Mouse (Mus musculus) small intestine, adult 2 months (tissue): ENCODE results near the gene Phf23.

Source experiments
- CTCF ChIP-seq: fragments of 200-500 bp; IDR thresholded peaks from 2 replicates; pipeline ENCODE4 v1.5.1; 2012; ENCODE audit warnings: low read depth, mild to moderate bottlenecking, control low read depth, inconsistent platforms, low read length, moderate library complexity, mixed read lengths; ENCODE audit not compliant: insufficient replicate concordance, insufficient read length; ENCODE audit errors: extremely low read depth
- POLR2A ChIP-seq: fragments of 200-500 bp; IDR thresholded peaks from 2 replicates; pipeline ENCODE4 v1.6.1; 2012; ENCODE audit warnings: low read depth, mild to moderate bottlenecking, control low read depth, inconsistent platforms, low read length, moderate library complexity

GRCm38 (mm10) chr11:70024151-70024514, 28.6 kb downstream of the Phf23 start:
- TF ChIP-seq CTCF (no peak), POLR2A (no peak)
